Mouse (Mus musculus): ENCODE measurements at regions not wholly inside any gene's neighbourhood (a gene's known extent, or its start where the extent isn't known, plus 50 kb on each side); places are given as distances from the start of the nearest gene placed in this dataset.

DNA sequence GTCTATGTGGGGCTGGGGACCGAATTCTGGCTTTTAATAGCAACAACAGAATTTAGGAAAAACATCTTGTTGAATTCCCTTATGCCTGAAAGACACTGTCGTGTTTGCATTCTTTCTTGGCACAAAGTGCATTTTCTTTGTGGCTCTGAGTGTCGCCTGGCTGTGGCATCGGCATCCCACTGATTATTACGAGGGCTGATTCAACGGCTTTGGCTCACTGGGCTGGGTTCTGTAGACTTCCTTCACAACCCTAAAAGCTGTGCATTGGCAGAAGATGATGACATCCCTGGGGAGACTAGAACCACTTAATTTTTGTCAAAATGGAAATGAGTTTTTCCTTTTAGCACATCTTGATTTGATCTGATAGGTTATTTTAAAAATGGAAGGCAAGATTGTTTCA, 179.8 kb upstream of the Zic1 start:
- H3K4me3 ChIP-seq: no peak overlapping the region
- H3K27me3 ChIP-seq: no peaks in the 10 kb centered on the region
- ATAC-seq (ENCODE audit: insufficient number of reproducible peaks, insufficient read depth, low FRiP score, low TSS enrichment, low read depth): no peak
- no peaks in the 10 kb centered on the region for H3K4me1 ChIP-seq
- H3K27ac ChIP-seq: no peak overlapping the region
- H3K4me2 ChIP-seq: no peak overlapping the region
- H3K9ac ChIP-seq: no peak overlapping the region
- H3K9me3 ChIP-seq: no peaks in the 10 kb centered on the region
- 59% methylated on average over 6 of the region's 6 CpGs for WGBS
- no peaks in the 10 kb centered on the region for H3K36me3 ChIP-seq

DNA sequence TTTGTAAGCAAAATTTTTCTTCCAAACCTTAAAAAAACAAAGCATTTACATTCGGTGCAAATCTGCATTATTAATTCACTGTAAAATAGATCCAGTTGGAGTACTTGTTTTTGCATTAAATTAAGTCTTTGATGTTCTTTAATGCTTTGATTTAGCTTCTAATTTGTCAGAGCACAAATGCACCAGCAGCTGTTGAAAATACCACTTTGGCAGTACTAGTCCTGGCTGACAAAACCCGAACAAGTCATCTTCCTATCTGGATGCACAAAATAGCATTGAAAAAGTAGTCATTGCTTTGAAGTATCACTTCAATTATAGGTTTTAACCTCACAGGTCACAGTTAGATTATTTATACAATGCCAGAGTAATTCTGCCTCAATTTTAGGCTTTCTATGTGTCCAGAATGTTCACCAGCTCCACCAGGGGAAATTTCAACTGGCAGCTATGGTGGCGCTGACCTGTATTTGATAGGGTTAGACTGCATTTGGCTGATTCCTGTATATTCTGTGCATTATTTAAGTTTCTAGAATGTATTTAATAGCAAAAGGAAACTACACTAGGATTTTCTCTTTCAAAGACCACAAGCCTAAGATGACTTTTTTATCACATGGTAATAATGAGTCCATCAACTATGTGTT, 163.3 kb upstream of the Zic1 start:
- H3K9me3 ChIP-seq: no peaks in the 10 kb centered on the region
- H3K4me3 ChIP-seq: no peak overlapping the region
- H3K4me1 ChIP-seq: no peaks in the 10 kb centered on the region
- H3K36me3 ChIP-seq: no peaks in the 10 kb centered on the region
- no peak overlapping the region for H3K9ac ChIP-seq
- no peak overlapping the region for H3K4me2 ChIP-seq
- no peak for ATAC-seq (ENCODE audit: insufficient number of reproducible peaks, insufficient read depth, low FRiP score, low TSS enrichment, low read depth)
- H3K27ac ChIP-seq: no peak overlapping the region
- WGBS: 75% methylated on average over 3 of the region's 3 CpGs
- no peaks in the 10 kb centered on the region for H3K27me3 ChIP-seq

DNA sequence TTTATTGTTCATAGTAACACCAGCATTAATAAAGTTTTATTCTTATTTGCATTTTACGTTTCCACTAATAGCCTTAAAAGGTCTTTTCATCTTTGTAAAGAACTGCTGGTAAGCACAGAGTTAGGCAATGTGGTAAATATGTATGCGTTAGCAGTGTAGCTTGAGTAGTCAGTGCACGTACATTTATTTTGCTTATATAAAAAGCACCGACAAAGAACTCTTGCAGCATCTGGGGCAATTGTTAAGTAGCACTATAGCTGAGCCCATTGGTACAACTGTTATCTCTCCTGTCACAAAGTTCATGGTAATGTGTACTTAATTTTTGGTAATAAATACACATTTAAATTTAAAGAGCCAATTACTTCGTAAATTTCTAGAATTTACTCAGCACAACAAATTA, 162.8 kb upstream of the Zic1 start:
- no peak overlapping the region for H3K9ac ChIP-seq
- no peaks in the 10 kb centered on the region for H3K9me3 ChIP-seq
- 82% methylated on average over 5 of the region's 5 CpGs for WGBS
- no peak overlapping the region for H3K27ac ChIP-seq
- no peak overlapping the region for H3K4me3 ChIP-seq
- no peaks in the 10 kb centered on the region for H3K4me1 ChIP-seq
- no peaks in the 10 kb centered on the region for H3K36me3 ChIP-seq
- H3K4me2 ChIP-seq: no peak overlapping the region
- ATAC-seq (ENCODE audit: insufficient number of reproducible peaks, insufficient read depth, low FRiP score, low TSS enrichment, low read depth): no peak
- no peaks in the 10 kb centered on the region for H3K27me3 ChIP-seq

DNA sequence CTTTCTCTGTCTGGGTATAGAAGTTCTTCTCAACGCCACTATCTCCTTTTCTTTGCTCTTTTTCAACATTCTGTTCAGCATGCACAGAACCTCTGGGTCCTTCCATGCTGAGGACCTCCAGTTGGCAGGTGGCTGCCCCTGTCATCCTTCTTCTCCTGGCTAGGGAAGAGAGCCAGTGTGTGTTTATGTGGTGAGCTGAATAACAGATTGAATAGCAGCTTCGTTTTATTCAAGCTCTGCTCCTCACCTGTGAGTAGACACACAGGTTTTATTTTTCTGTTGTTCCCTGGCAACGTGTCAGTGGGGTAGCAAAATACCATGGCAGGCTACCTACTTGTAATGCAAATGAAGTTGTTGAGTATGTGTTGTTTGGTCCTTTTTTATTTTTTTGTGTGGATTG, 154.9 kb upstream of the Zic1 start:
- H3K27ac ChIP-seq: no peak overlapping the region
- H3K4me3 ChIP-seq: no peak overlapping the region
- 45% methylated on average over 3 of the region's 3 CpGs for WGBS
- H3K9me3 ChIP-seq: no peaks in the 10 kb centered on the region
- ATAC-seq (ENCODE audit: insufficient number of reproducible peaks, insufficient read depth, low FRiP score, low TSS enrichment, low read depth): no peak
- no peaks in the 10 kb centered on the region for H3K4me1 ChIP-seq
- no peaks in the 10 kb centered on the region for H3K27me3 ChIP-seq
- H3K4me2 ChIP-seq: no peak overlapping the region
- H3K9ac ChIP-seq: no peak overlapping the region
- H3K36me3 ChIP-seq: no peaks in the 10 kb centered on the region

DNA sequence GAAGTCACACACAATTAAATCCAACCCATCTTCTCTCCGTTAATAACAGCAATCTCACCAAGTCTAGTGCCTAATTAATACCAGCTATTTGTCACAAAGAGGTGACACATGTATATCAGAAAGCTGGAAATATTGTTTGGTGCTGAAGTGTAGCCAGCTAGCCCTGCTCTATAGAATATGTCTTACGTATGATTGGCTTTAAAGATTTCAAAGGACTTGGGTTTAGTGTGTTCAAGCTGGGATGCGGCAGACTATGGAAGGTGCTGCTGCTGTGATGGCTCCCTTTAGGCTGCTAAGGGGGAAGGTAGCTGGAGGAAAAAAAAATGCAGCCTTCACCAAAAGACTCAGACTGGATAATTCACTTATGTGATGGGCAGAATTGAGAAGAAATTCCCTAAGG, 144.1 kb upstream of the Zic1 start:
- WGBS: 73% methylated on average over 3 of the region's 3 CpGs
- Histone ChIP-seq H3K36me3 (no peaks in the 10 kb centered on the region), H3K4me2 (no peak overlapping the region), H3K4me1 (no peaks in the 10 kb centered on the region), H3K4me3 (no peak overlapping the region), H3K9ac (no peak overlapping the region), H3K9me3 (no peaks in the 10 kb centered on the region), H3K27ac (no peak overlapping the region), H3K27me3 (no peaks in the 10 kb centered on the region)
- no peak for ATAC-seq (ENCODE audit: insufficient number of reproducible peaks, insufficient read depth, low FRiP score, low TSS enrichment, low read depth)

DNA sequence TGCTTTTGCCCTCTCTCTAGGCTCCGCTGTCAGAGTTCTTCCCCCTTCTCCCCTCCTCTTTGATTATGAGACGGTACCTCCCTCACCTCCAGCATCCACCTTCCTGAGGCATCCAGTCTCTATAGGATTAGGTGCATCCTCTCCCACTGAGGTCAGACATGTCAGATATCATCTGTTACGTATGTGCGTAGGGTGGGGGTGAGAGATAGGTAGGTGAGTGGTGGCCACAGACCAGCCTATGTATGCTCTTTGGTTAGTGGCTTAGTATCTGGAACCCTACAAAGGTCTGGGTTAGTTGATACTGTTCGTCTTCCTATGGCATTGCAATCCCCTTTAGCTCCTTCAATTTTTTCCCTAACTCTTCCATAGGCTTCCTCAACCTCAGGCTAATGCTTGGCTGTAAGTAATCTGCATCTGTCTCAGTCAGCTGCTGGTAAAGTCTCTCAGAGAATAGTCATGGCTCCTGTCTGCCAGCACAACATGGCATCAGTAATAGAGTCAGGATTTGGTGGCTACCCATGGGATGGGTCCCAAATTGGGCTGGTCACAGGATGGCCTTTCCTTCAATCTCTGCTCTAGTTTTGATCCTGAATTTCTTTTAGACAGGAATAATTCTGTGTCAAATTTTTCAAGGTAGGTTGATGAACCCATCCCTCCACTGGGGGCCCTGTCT, 138.2 kb upstream of the Zic1 start:
- Histone ChIP-seq H3K27ac (no peak overlapping the region), H3K4me1 (no peaks in the 10 kb centered on the region), H3K36me3 (no peaks in the 10 kb centered on the region), H3K9ac (no peak overlapping the region), H3K9me3 (no peaks in the 10 kb centered on the region), H3K4me3 (no peak overlapping the region), H3K27me3 (no peaks in the 10 kb centered on the region), H3K4me2 (no peak overlapping the region)
- WGBS: 68% methylated on average over 5 of the region's 5 CpGs
- ATAC-seq (ENCODE audit: insufficient number of reproducible peaks, insufficient read depth, low FRiP score, low TSS enrichment, low read depth): peak; percentile 56; the same call in 1 of the 2 replicates

DNA sequence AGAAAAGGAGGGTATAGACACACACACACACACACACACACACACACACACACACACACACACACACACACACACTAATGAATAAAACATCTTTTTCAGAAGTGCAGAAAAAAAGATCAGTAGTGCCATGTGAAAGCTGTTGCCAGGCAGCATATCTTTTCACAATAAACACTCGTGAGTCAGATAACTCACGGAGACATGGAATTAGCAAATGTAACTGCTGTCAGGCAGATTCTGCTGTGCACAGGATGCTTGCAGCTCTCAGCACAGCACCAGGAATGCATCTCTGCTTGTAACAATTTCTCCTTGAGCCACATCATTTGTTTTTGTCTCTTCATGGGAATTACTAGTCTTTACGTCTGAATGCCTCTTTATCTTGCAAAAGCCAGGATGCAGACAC, 111.0 kb upstream of the Zic1 start:
- Histone ChIP-seq H3K9ac (no peak overlapping the region), H3K27me3 (no peaks in the 10 kb centered on the region), H3K4me3 (no peak overlapping the region), H3K9me3 (no peaks in the 10 kb centered on the region), H3K27ac (no peak overlapping the region), H3K36me3 (no peaks in the 10 kb centered on the region), H3K4me1 (no peaks in the 10 kb centered on the region), H3K4me2 (no peak overlapping the region)
- WGBS: 27% methylated on average over 3 of the region's 3 CpGs
- ATAC-seq (ENCODE audit: insufficient number of reproducible peaks, insufficient read depth, low FRiP score, low TSS enrichment, low read depth): no peak

DNA sequence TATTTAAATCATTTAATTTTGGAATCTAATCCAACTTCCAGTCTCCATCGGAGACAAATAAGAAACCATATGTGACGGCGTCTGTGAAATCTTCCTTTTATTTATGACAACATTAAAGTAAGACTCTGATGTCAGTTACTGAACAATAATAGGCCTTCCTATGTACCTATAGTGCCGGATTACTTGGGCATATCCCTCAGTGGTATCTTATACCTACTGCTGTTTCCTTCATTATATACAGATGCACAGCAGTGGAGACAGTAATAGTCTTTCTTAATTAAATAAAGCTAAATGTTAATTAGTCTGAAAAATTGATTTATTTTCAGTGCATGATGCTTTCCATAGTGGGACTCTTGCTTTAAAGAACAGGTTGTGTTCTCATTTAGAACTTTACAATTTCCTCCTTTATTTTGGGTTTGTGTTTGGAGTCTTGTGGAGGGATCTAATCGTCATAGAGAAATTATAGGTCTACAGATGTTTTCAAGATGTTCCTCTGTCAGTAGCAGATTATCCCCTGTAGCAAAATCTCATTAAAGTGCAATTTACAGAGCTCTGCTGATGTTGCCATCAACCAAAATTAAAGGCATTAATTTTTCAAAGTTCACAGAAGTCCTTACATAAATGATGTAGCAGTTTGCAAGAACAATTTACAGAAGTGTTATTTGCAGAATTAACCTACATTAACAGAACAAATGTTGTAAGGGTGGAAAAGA, 97.3 kb upstream of the Zic1 start:
- Histone ChIP-seq H3K27ac (no peak overlapping the region), H3K36me3 (no peaks in the 10 kb centered on the region), H3K4me1 (no peaks in the 10 kb centered on the region), H3K9ac (no peak overlapping the region), H3K9me3 (no peaks in the 10 kb centered on the region), H3K4me3 (no peak overlapping the region), H3K27me3 (no peaks in the 10 kb centered on the region), H3K4me2 (no peak overlapping the region)
- WGBS: 66% methylated on average over 5 of the region's 5 CpGs
- no peak for ATAC-seq (ENCODE audit: insufficient number of reproducible peaks, insufficient read depth, low FRiP score, low TSS enrichment, low read depth)

DNA sequence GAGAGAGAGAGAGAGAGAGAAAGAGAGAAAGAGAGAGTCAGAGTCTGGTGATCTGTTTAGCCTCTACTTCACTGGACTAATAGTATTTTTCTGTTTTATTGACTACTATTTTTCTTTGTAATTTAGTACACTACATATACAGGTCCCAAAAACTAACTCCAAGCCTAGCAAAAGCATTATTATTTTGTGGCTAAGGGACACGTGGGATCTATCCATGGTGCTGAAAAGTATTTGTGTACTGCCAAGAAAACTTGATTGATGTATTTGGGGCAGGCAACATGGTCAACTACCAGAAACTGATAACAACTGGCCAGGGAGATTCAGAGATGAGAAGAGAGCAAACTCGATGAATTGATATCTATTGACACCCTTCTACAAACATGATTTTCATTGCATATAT, 94.3 kb upstream of the Zic1 start:
- H3K27ac ChIP-seq: no peak overlapping the region
- no peaks in the 10 kb centered on the region for H3K4me1 ChIP-seq
- H3K4me2 ChIP-seq: no peak overlapping the region
- 33% methylated on average over 2 of the region's 2 CpGs for WGBS
- H3K9me3 ChIP-seq: no peaks in the 10 kb centered on the region
- ATAC-seq (ENCODE audit: insufficient number of reproducible peaks, insufficient read depth, low FRiP score, low TSS enrichment, low read depth): no peak
- no peak overlapping the region for H3K9ac ChIP-seq
- H3K36me3 ChIP-seq: no peaks in the 10 kb centered on the region
- no peaks in the 10 kb centered on the region for H3K27me3 ChIP-seq
- no peak overlapping the region for H3K4me3 ChIP-seq

DNA sequence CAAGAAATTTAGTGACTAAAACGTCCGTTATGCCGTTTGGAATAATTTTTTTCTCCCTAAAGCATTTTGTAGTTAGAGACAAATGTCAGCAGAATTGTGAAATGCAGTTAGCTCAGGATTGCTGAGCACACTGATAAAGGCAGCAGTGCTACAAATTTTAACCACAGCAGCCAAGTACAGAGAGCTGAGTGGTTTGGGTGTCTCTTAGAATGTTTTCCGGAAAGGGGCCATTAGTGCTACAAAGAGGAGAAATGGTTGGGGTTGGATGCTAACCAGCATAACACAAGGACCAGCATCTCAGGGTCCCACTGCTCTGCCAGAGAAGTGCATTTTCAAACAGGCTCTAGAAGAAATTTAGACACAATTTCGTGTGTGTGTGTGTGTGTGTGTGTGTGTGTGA, 91.2 kb upstream of the Zic1 start:
- Histone ChIP-seq H3K4me1 (no peaks in the 10 kb centered on the region), H3K27me3 (no peaks in the 10 kb centered on the region), H3K4me3 (no peak overlapping the region), H3K9ac (no peak overlapping the region), H3K9me3 (no peaks in the 10 kb centered on the region), H3K4me2 (no peak overlapping the region), H3K27ac (no peak overlapping the region), H3K36me3 (no peaks in the 10 kb centered on the region)
- 64% methylated on average over 5 of the region's 5 CpGs for WGBS
- ATAC-seq (ENCODE audit: insufficient number of reproducible peaks, insufficient read depth, low FRiP score, low TSS enrichment, low read depth): no peak

DNA sequence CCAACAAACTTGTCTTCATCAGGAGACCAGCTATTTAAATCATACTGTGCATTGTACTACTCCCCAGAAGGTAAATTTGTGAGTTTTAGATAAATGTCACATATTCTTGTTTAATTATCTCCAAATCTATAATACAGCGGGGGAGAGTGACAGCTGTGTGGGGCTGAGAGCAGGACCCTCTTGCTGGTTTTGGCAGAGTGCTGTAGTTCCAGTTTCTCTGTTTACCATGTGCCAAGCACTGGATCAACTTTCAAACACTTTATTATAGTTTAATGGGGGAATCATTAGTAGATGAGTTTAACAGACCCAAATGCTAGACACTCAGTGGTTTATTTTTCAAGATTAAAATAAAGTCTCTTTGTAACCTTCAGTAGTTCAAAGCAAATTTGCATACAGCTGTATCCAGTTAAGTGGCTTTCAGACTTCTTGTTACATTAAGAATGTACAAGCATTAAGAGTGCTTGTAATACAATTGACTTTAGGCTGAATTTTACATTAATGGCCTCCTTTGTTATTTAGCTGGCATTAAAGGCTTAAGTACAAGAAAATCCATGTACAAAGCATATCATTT, 90.7 kb upstream of the Zic1 start:
- Histone ChIP-seq H3K36me3 (no peaks in the 10 kb centered on the region), H3K4me1 (no peaks in the 10 kb centered on the region), H3K27ac (no peak overlapping the region), H3K9ac (no peak overlapping the region), H3K27me3 (no peaks in the 10 kb centered on the region), H3K4me3 (no peak overlapping the region), H3K4me2 (no peak overlapping the region), H3K9me3 (no peaks in the 10 kb centered on the region)
- 72% methylated on average over 1 of the region's 1 CpGs for WGBS
- ATAC-seq (ENCODE audit: insufficient number of reproducible peaks, insufficient read depth, low FRiP score, low TSS enrichment, low read depth): no peak

DNA sequence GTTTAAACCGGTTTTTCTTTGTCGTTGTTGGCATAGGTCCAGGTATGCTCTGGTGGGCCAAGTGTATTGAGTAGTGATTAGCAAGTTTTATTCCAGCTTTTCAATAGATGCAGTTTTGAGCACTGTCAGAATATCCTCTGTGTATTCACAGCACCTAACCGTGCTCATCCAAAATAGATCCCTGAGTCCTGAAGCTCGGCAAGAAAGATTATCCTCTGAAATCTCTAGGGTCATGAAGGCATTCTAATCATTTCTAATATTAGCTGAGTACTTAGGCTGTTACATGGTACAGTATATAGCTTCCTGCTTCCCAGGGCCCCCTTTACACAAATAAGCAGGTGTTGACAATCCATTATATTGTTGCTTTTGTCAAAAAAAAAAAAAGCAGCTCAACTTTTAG, 73.5 kb upstream of the Zic1 start:
- WGBS: 74% methylated on average over 4 of the region's 4 CpGs
- H3K4me2 ChIP-seq: no peak overlapping the region
- H3K27ac ChIP-seq: no peak overlapping the region
- no peaks in the 10 kb centered on the region for H3K4me1 ChIP-seq
- H3K27me3 ChIP-seq: no peaks in the 10 kb centered on the region
- no peaks in the 10 kb centered on the region for H3K36me3 ChIP-seq
- H3K9me3 ChIP-seq: no peaks in the 10 kb centered on the region
- H3K4me3 ChIP-seq: no peak overlapping the region
- H3K9ac ChIP-seq: no peak overlapping the region
- no peak for ATAC-seq (ENCODE audit: insufficient number of reproducible peaks, insufficient read depth, low FRiP score, low TSS enrichment, low read depth)
